Mouse (Mus musculus): ENCODE measurements around the gene Tmem100. TPM values are rescaled to one million over a fixed set of nuclear protein-coding genes. Genes with fewer than 3 reads are reported as not detected.

Gene Tmem100
- polyA plus RNA-seq, 1 experiment from 2014 or later, result 4.8 TPM

- Histone ChIP-seq H3K4me3 (ENCODE audit: low read depth, low read length) (no peak overlapping the region), H3K36me3 (ENCODE audit: control insufficient read depth, insufficient read depth, low read length) (no peaks in the 10 kb centered on the region), H3K27me3 (ENCODE audit: control insufficient read depth, insufficient read depth, low read length) (peaks cover 11% of the 10 kb centered on the region), H3K9me3 (ENCODE audit: control insufficient read depth, low read length) (no peaks in the 10 kb centered on the region), H3K9ac (ENCODE audit: low read length) (no peak overlapping the region), H3K27ac (ENCODE audit: low read depth, low read length) (no peak overlapping the region), H3K4me2 (ENCODE audit: low read depth) (no peak overlapping the region), H3K4me1 (ENCODE audit: control insufficient read depth, insufficient read depth, low read length) (0 out of 2 replicates have a peak, but pooled peaks cover 3% of the 10 kb centered on the region)
- DNase-seq (ENCODE audit: low spot score) (no peak), ATAC-seq (ENCODE audit: insufficient read depth, low FRiP score, low TSS enrichment) (no peak)
- 64% methylated on average over 7 of the region's 7 CpGs for WGBS
These were observed 2.9 kb upstream of the Tmem100 start for GRCm38 (mm10) chr11:90027216-90027615.

GRCm38 (mm10) chr11:90028746-90029145 lies 1.4 kb upstream of the Tmem100 start:
- Histone ChIP-seq H3K4me3 (ENCODE audit: low read depth, low read length) (no peak overlapping the region), H3K4me1 (ENCODE audit: control insufficient read depth, insufficient read depth, low read length) (0 out of 2 replicates have a peak, but pooled peaks cover 6% of the 10 kb centered on the region), H3K9me3 (ENCODE audit: control insufficient read depth, low read length) (no peaks in the 10 kb centered on the region), H3K36me3 (ENCODE audit: control insufficient read depth, insufficient read depth, low read length) (no peaks in the 10 kb centered on the region), H3K9ac (ENCODE audit: low read length) (no peak overlapping the region), H3K4me2 (ENCODE audit: low read depth) (no peak overlapping the region), H3K27ac (ENCODE audit: low read depth, low read length) (no peak overlapping the region), H3K27me3 (ENCODE audit: control insufficient read depth, insufficient read depth, low read length) (peaks cover 13% of the 10 kb centered on the region)
- DNase-seq (ENCODE audit: low spot score) (no peak), ATAC-seq (ENCODE audit: insufficient read depth, low FRiP score, low TSS enrichment) (no peak)
- WGBS, result 96% methylated on average over 8 of the region's 8 CpGs

- DNase-seq (ENCODE audit: low spot score), result no peak
- ATAC-seq (ENCODE audit: insufficient read depth, low FRiP score, low TSS enrichment), result no peak
These were observed 794 bp upstream of the Tmem100 start for GRCm38 (mm10) chr11:90029354-90029753.

GRCm38 (mm10) chr11:90030557-90030956 lies 409 bp downstream of the Tmem100 start:
- DNase-seq (ENCODE audit: low spot score) (peak; percentile 73), ATAC-seq (ENCODE audit: insufficient read depth, low FRiP score, low TSS enrichment) (peak; percentile 53; the same call in 1 of the 2 replicates)
- WGBS, result under 1% methylated on average over 15 of the region's 15 CpGs
- H3K36me3 ChIP-seq (ENCODE audit: control insufficient read depth, insufficient read depth, low read length), result no peaks in the 10 kb centered on the region
- H3K27me3 ChIP-seq (ENCODE audit: control insufficient read depth, insufficient read depth, low read length), result peaks cover 13% of the 10 kb centered on the region
- H3K9ac ChIP-seq (ENCODE audit: low read length), result peak overlapping the region; percentile 5; the same call in 1 of the 2 replicates
- H3K9me3 ChIP-seq (ENCODE audit: control insufficient read depth, low read length), result no peaks in the 10 kb centered on the region
- H3K4me2 ChIP-seq (ENCODE audit: low read depth), result peak overlapping the region; percentile 37
- no peak overlapping the region for H3K27ac ChIP-seq (ENCODE audit: low read depth, low read length)
- H3K4me1 ChIP-seq (ENCODE audit: control insufficient read depth, insufficient read depth, low read length), result 0 out of 2 replicates have a peak, but pooled peaks cover 6% of the 10 kb centered on the region
- peak overlapping the region; percentile 18 for H3K4me3 ChIP-seq (ENCODE audit: low read depth, low read length)

More at GRCm38 (mm10) chr11:90029354-90029753, 794 bp upstream of the Tmem100 start:
- H3K27ac ChIP-seq (ENCODE audit: low read depth, low read length), result no peak overlapping the region
- H3K9me3 ChIP-seq (ENCODE audit: control insufficient read depth, low read length), result no peaks in the 10 kb centered on the region
- 0 out of 2 replicates have a peak, but pooled peaks cover 6% of the 10 kb centered on the region for H3K4me1 ChIP-seq (ENCODE audit: control insufficient read depth, insufficient read depth, low read length)
- 0 out of 2 replicates have a peak overlapping the region, but pooled peaks have one; percentile 8 for H3K4me2 ChIP-seq (ENCODE audit: low read depth)
- no peaks in the 10 kb centered on the region for H3K36me3 ChIP-seq (ENCODE audit: control insufficient read depth, insufficient read depth, low read length)
- H3K27me3 ChIP-seq (ENCODE audit: control insufficient read depth, insufficient read depth, low read length), result peaks cover 13% of the 10 kb centered on the region
- no peak overlapping the region for H3K4me3 ChIP-seq (ENCODE audit: low read depth, low read length)
- WGBS, result 42% methylated on average over 10 of the region's 10 CpGs
- no peak overlapping the region for H3K9ac ChIP-seq (ENCODE audit: low read length)

GRCm38 (mm10) chr11:90031076-90031475 lies 928 bp downstream of the Tmem100 start:
- H3K27ac ChIP-seq (ENCODE audit: low read depth, low read length), result no peak overlapping the region
- H3K4me3 ChIP-seq (ENCODE audit: low read depth, low read length), result peak overlapping the region; percentile 18
- no peaks in the 10 kb centered on the region for H3K9me3 ChIP-seq (ENCODE audit: control insufficient read depth, low read length)
- ATAC-seq (ENCODE audit: insufficient read depth, low FRiP score, low TSS enrichment), result no peak
- no peaks in the 10 kb centered on the region for H3K36me3 ChIP-seq (ENCODE audit: control insufficient read depth, insufficient read depth, low read length)
- H3K27me3 ChIP-seq (ENCODE audit: control insufficient read depth, insufficient read depth, low read length), result peaks cover 13% of the 10 kb centered on the region
- 0 out of 2 replicates have a peak, but pooled peaks cover 6% of the 10 kb centered on the region for H3K4me1 ChIP-seq (ENCODE audit: control insufficient read depth, insufficient read depth, low read length)
- no peak for DNase-seq (ENCODE audit: low spot score)
- WGBS, result 27% methylated on average over 7 of the region's 7 CpGs
- peak overlapping the region; percentile 5; the same call in 1 of the 2 replicates for H3K9ac ChIP-seq (ENCODE audit: low read length)
- H3K4me2 ChIP-seq (ENCODE audit: low read depth), result peak overlapping the region; percentile 37

- WGBS, result 31% methylated on average over 8 of the region's 8 CpGs
- H3K9ac ChIP-seq (ENCODE audit: low read length), result no peak overlapping the region
- ATAC-seq (ENCODE audit: insufficient read depth, low FRiP score, low TSS enrichment), result no peak
These were observed 2.7 kb downstream of the Tmem100 start for GRCm38 (mm10) chr11:90032807-90033206.

GRCm38 (mm10) chr11:90033442-90033841 lies 3.3 kb downstream of the Tmem100 start:
- 0 out of 2 replicates have a peak, but pooled peaks cover 6% of the 10 kb centered on the region for H3K4me1 ChIP-seq (ENCODE audit: control insufficient read depth, insufficient read depth, low read length)
- 0 out of 2 replicates have a peak overlapping the region, but pooled peaks have one; percentile 10 for H3K4me2 ChIP-seq (ENCODE audit: low read depth)
- ATAC-seq (ENCODE audit: insufficient read depth, low FRiP score, low TSS enrichment) (no peak), DNase-seq (ENCODE audit: low spot score) (no peak)
- H3K4me3 ChIP-seq (ENCODE audit: low read depth, low read length), result no peak overlapping the region
- no peak overlapping the region for H3K27ac ChIP-seq (ENCODE audit: low read depth, low read length)
- no peaks in the 10 kb centered on the region for H3K9me3 ChIP-seq (ENCODE audit: control insufficient read depth, low read length)
- WGBS, result 48% methylated on average over 5 of the region's 5 CpGs
- H3K9ac ChIP-seq (ENCODE audit: low read length), result no peak overlapping the region
- no peaks in the 10 kb centered on the region for H3K36me3 ChIP-seq (ENCODE audit: control insufficient read depth, insufficient read depth, low read length)
- peaks cover 13% of the 10 kb centered on the region for H3K27me3 ChIP-seq (ENCODE audit: control insufficient read depth, insufficient read depth, low read length)

More at GRCm38 (mm10) chr11:90032807-90033206, 2.7 kb downstream of the Tmem100 start:
- no peaks in the 10 kb centered on the region for H3K9me3 ChIP-seq (ENCODE audit: control insufficient read depth, low read length)
- peaks cover 13% of the 10 kb centered on the region for H3K27me3 ChIP-seq (ENCODE audit: control insufficient read depth, insufficient read depth, low read length)
- no peaks in the 10 kb centered on the region for H3K36me3 ChIP-seq (ENCODE audit: control insufficient read depth, insufficient read depth, low read length)
- H3K27ac ChIP-seq (ENCODE audit: low read depth, low read length), result no peak overlapping the region
- H3K4me3 ChIP-seq (ENCODE audit: low read depth, low read length), result no peak overlapping the region
- 0 out of 2 replicates have a peak, but pooled peaks cover 6% of the 10 kb centered on the region for H3K4me1 ChIP-seq (ENCODE audit: control insufficient read depth, insufficient read depth, low read length)
- no peak overlapping the region for H3K4me2 ChIP-seq (ENCODE audit: low read depth)
- DNase-seq (ENCODE audit: low spot score), result no peak

- 91% methylated on average over 12 of the region's 12 CpGs for WGBS
- no peak overlapping the region for H3K4me2 ChIP-seq (ENCODE audit: low read depth)
- no peak overlapping the region for H3K27ac ChIP-seq (ENCODE audit: low read depth, low read length)
- no peaks in the 10 kb centered on the region for H3K9me3 ChIP-seq (ENCODE audit: control insufficient read depth, low read length)
- no peaks in the 10 kb centered on the region for H3K36me3 ChIP-seq (ENCODE audit: control insufficient read depth, insufficient read depth, low read length)
- H3K4me1 ChIP-seq (ENCODE audit: control insufficient read depth, insufficient read depth, low read length), result 0 out of 2 replicates have a peak, but pooled peaks cover 6% of the 10 kb centered on the region
- DNase-seq (ENCODE audit: low spot score), result no peak
- no peak overlapping the region for H3K9ac ChIP-seq (ENCODE audit: low read length)
- H3K27me3 ChIP-seq (ENCODE audit: control insufficient read depth, insufficient read depth, low read length), result peaks cover 13% of the 10 kb centered on the region
- H3K4me3 ChIP-seq (ENCODE audit: low read depth, low read length), result no peak overlapping the region
- no peak for ATAC-seq (ENCODE audit: insufficient read depth, low FRiP score, low TSS enrichment)
These were observed 4.5 kb downstream of the Tmem100 start for GRCm38 (mm10) chr11:90034646-90035045.

- Histone ChIP-seq H3K4me3 (ENCODE audit: low read depth, low read length) (no peak overlapping the region), H3K4me2 (ENCODE audit: low read depth) (no peak overlapping the region), H3K27ac (ENCODE audit: low read depth, low read length) (no peak overlapping the region), H3K9me3 (ENCODE audit: control insufficient read depth, low read length) (no peaks in the 10 kb centered on the region), H3K27me3 (ENCODE audit: control insufficient read depth, insufficient read depth, low read length) (peaks cover 13% of the 10 kb centered on the region), H3K36me3 (ENCODE audit: control insufficient read depth, insufficient read depth, low read length) (no peaks in the 10 kb centered on the region), H3K9ac (ENCODE audit: low read length) (no peak overlapping the region), H3K4me1 (ENCODE audit: control insufficient read depth, insufficient read depth, low read length) (0 out of 2 replicates have a peak, but pooled peaks cover 6% of the 10 kb centered on the region)
- no peak for ATAC-seq (ENCODE audit: insufficient read depth, low FRiP score, low TSS enrichment)
- 87% methylated on average over 14 of the region's 14 CpGs for WGBS
- no peak for DNase-seq (ENCODE audit: low spot score)
These were observed 5.4 kb downstream of the Tmem100 start for GRCm38 (mm10) chr11:90035532-90035931.

Measured in neural tube, embryonic 11.5 days (tissue).